Mouse (Mus musculus): Measurements from ENCODE around the gene Sv2a. TPM values are rescaled to one million over a fixed set of nuclear protein-coding genes. Genes with fewer than 3 reads are reported as not detected.

The Sv2a gene
- polyA plus RNA-seq, 1 experiment from 2014 or later: 2.7 TPM

GRCm38 (mm10) chr3:96178427-96178826 is 2.5 kb upstream of the Sv2a start:
- no peak overlapping the region for H3K27ac ChIP-seq
- peaks cover 33% of the 10 kb centered on the region for H3K4me1 ChIP-seq
- 79% methylated on average over 4 of the region's 4 CpGs for WGBS
- no peak overlapping the region for H3K9ac ChIP-seq
- no peaks in the 10 kb centered on the region for H3K9me3 ChIP-seq
- ATAC-seq (ENCODE audit: insufficient number of reproducible peaks, low FRiP score, low TSS enrichment, low read depth): no peak
- H3K27me3 ChIP-seq: no peaks in the 10 kb centered on the region
- peaks cover 49% of the 10 kb centered on the region for H3K36me3 ChIP-seq
- no peak overlapping the region for H3K4me3 ChIP-seq
- H3K4me2 ChIP-seq: no peak overlapping the region

DNA sequence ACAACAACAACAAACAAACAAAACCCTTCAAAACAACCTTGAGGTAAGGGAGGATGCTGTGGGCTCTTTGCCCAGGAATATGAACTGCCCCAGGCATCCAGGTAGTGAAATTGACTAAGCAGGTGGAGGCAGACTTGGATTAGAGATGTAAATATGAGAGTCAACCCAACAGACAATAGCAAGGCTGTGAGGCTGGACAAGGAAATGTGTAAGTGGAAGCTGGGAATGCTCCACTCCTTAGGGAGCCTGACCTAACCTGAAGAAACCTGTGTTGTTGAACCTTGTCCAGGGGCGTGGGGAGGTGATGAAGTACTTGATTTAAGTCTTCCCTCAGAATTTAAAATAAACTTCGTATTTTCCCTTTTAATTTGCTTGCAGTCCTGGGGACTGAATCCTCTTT is 2.0 kb upstream of the Sv2a start:
- no peaks in the 10 kb centered on the region for H3K9me3 ChIP-seq
- peaks cover 29% of the 10 kb centered on the region for H3K4me1 ChIP-seq
- peaks cover 48% of the 10 kb centered on the region for H3K36me3 ChIP-seq
- no peak overlapping the region for H3K4me2 ChIP-seq
- H3K9ac ChIP-seq: no peak overlapping the region
- WGBS: 80% methylated on average over 2 of the region's 2 CpGs
- H3K4me3 ChIP-seq: no peak overlapping the region
- ATAC-seq (ENCODE audit: insufficient number of reproducible peaks, low FRiP score, low TSS enrichment, low read depth): no peak
- H3K27me3 ChIP-seq: no peaks in the 10 kb centered on the region
- no peak overlapping the region for H3K27ac ChIP-seq

GRCm38 (mm10) chr3:96179531-96179930 is 1.4 kb upstream of the Sv2a start:
- Histone ChIP-seq H3K4me2 (no peak overlapping the region), H3K9ac (no peak overlapping the region), H3K36me3 (peaks cover 42% of the 10 kb centered on the region), H3K27ac (no peak overlapping the region), H3K27me3 (no peaks in the 10 kb centered on the region), H3K4me3 (no peak overlapping the region), H3K9me3 (no peaks in the 10 kb centered on the region), H3K4me1 (peaks cover 27% of the 10 kb centered on the region)
- 54% methylated on average over 4 of the region's 4 CpGs for WGBS
- ATAC-seq (ENCODE audit: insufficient number of reproducible peaks, low FRiP score, low TSS enrichment, low read depth): no peak

GRCm38 (mm10) chr3:96181510-96182381 is 795 bp downstream of the Sv2a start:
- Histone ChIP-seq H3K27me3 (no peaks in the 10 kb centered on the region), H3K4me2 (peak overlapping the region; percentile 84), H3K36me3 (peaks cover 22% of the 10 kb centered on the region), H3K9ac (no peak overlapping the region), H3K27ac (no peak overlapping the region), H3K4me3 (peak overlapping the region; percentile 50), H3K9me3 (no peaks in the 10 kb centered on the region), H3K4me1 (peaks cover 25% of the 10 kb centered on the region)
- no peak for ATAC-seq (ENCODE audit: insufficient number of reproducible peaks, low FRiP score, low TSS enrichment, low read depth)
- 25% methylated on average over 12 of the region's 12 CpGs for WGBS

DNA sequence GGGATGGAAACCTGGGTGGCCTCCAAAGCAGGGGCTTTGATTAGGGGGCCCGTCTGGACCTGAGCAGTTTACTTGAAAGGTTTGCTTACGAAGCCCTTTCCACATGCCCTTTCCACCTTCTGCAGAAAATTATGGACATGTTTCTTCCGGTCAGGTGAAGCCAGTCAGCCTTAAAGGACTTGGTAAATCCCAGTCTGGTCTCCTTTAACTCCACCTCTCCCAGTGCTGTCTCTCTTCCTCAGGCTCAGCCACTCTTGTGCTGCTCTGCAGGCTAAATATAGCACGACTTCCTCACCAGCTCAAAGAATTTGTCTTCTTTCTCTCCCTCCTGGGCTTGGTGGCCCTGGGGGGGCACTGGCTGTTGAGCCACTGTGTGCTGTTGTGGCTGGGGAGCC is 1.4 kb downstream of the Sv2a start:
- no peak overlapping the region for H3K27ac ChIP-seq
- no peaks in the 10 kb centered on the region for H3K27me3 ChIP-seq
- 27% methylated on average over 4 of the region's 4 CpGs for WGBS
- ATAC-seq (ENCODE audit: insufficient number of reproducible peaks, low FRiP score, low TSS enrichment, low read depth): no peak
- H3K4me1 ChIP-seq: peaks cover 25% of the 10 kb centered on the region
- no peak overlapping the region for H3K4me3 ChIP-seq
- H3K4me2 ChIP-seq: peak overlapping the region; percentile 84; the same call in 1 of the 2 replicates
- no peaks in the 10 kb centered on the region for H3K9me3 ChIP-seq
- H3K36me3 ChIP-seq: peaks cover 18% of the 10 kb centered on the region
- no peak overlapping the region for H3K9ac ChIP-seq

GRCm38 (mm10) chr3:96192977-96193376 is 12.0 kb downstream of the Sv2a start:
- H3K36me3 ChIP-seq: 0 out of 2 replicates have a peak, but pooled peaks cover 4% of the 10 kb centered on the region
- no peaks in the 10 kb centered on the region for H3K9me3 ChIP-seq
- no peak overlapping the region for H3K4me2 ChIP-seq
- WGBS: 51% methylated on average over 12 of the region's 12 CpGs
- no peak for ATAC-seq (ENCODE audit: insufficient number of reproducible peaks, low FRiP score, low TSS enrichment, low read depth)
- no peaks in the 10 kb centered on the region for H3K27me3 ChIP-seq
- H3K9ac ChIP-seq: no peak overlapping the region
- H3K27ac ChIP-seq: no peak overlapping the region
- H3K4me1 ChIP-seq: peaks cover 11% of the 10 kb centered on the region
- H3K4me3 ChIP-seq: no peak overlapping the region

DNA sequence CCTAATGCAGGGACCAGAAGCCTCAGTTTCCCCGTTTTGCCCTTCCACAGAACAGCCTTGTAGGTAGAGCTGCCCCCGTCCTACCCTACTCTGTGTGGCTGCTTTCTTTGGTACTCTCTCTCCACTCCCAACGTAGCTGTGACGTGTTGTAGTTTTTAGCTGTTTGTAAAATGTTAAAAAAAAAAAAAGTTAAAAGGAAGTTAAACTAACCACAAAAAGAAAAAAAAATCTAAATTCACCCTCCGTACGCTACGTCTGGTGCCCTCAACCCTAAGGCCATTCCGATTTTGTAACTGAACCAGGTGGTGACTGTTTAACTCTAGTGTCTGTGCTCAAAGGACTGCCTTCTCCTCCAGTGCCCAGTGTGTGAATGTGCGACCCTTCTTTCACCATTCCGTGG is 14.0 kb downstream of the Sv2a start:
- Histone ChIP-seq H3K36me3 (0 out of 2 replicates have a peak, but pooled peaks cover 1% of the 10 kb centered on the region), H3K9ac (no peak overlapping the region), H3K4me1 (peaks cover 15% of the 10 kb centered on the region), H3K27ac (no peak overlapping the region), H3K27me3 (no peaks in the 10 kb centered on the region), H3K9me3 (no peaks in the 10 kb centered on the region), H3K4me2 (no peak overlapping the region), H3K4me3 (no peak overlapping the region)
- WGBS: 77% methylated on average over 10 of the region's 10 CpGs
- no peak for ATAC-seq (ENCODE audit: insufficient number of reproducible peaks, low FRiP score, low TSS enrichment, low read depth)

DNA sequence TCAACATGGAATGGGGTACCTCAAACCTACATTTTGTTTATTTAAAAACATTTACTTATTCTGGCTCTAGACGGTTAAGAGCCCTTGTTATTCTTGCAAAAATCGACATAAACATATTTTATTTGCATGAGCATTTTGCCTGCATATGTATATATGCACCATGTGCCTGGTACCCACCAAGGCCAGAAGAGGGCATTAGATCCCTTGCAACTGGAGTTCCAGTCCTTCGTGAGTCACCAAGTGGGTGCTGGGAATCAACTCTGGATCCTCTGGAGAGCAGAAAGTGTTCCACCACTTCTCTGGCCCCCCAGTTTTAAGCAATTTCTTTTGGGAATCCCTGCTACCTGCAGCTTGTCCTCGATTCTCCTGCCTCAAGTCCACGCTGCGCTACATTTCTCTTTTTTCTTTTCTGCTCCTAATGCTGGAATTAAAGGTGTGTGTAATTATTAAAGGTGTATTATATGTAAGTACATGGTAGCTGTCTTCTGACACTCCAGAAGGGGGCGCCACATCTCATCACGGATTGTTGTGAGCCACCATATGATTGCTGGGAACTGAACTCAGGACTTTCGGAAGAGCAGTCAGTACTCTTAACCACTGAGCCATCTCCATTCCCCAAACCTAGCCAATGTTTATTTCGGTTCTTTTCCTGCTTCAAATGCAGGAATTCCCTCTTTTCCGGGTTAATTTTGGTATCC is 14.8 kb downstream of the Sv2a start:
- Histone ChIP-seq H3K9ac (no peak overlapping the region), H3K4me3 (no peak overlapping the region), H3K4me2 (no peak overlapping the region), H3K27ac (no peak overlapping the region), H3K27me3 (no peaks in the 10 kb centered on the region), H3K4me1 (peaks cover 15% of the 10 kb centered on the region), H3K9me3 (no peaks in the 10 kb centered on the region), H3K36me3 (no peaks in the 10 kb centered on the region)
- 94% methylated on average over 11 of the region's 11 CpGs for WGBS
- no peak for ATAC-seq (ENCODE audit: insufficient number of reproducible peaks, low FRiP score, low TSS enrichment, low read depth)

GRCm38 (mm10) chr3:96196437-96197128 is 15.6 kb downstream of the Sv2a start:
- peak overlapping the region; percentile 98 for H3K4me2 ChIP-seq
- 16% methylated on average over 27 of the region's 27 CpGs for WGBS
- H3K4me1 ChIP-seq: peaks cover 15% of the 10 kb centered on the region
- no peaks in the 10 kb centered on the region for H3K27me3 ChIP-seq
- H3K27ac ChIP-seq: peak overlapping the region; percentile 97
- H3K9me3 ChIP-seq: no peaks in the 10 kb centered on the region
- peak overlapping the region; percentile 70 for H3K9ac ChIP-seq
- H3K4me3 ChIP-seq: peak overlapping the region; percentile 67
- ATAC-seq (ENCODE audit: insufficient number of reproducible peaks, low FRiP score, low TSS enrichment, low read depth): peak; percentile 40; the same call in 1 of the 2 replicates
- H3K36me3 ChIP-seq: no peaks in the 10 kb centered on the region

DNA sequence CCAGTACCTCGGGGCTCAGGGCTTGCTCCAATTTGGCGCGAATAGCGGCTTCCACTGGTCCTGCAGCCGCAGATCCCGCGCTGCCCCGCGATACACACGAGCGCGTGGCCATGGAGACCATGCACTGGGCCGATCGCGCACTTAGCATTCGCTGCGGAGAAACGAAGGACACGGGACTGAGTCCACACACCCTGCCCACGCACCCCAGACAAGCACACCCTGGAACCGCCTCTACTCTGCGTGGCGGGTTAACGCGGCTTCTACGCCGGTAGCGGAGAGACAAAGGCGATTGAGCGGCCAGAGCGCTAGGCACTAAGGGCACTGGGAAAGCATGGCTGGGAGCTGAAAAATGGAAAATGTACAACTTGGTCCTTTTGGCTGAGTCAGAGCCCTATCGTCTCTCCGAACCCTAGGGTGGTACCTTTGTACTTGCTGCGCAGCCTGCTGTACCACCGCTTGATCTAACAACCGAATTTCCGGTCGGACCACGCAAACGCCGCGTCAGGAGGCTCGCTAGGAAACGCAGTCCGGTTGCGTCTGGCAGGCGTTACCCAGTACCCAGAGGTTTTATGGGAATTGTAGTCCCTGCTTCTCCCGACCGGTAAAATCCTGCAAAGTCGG is 16.3 kb downstream of the Sv2a start:
- Histone ChIP-seq H3K4me3 (peak overlapping the region; percentile 67), H3K4me1 (peaks cover 15% of the 10 kb centered on the region), H3K4me2 (peak overlapping the region; percentile 98), H3K27ac (peak overlapping the region; percentile 97), H3K36me3 (no peaks in the 10 kb centered on the region), H3K9ac (peak overlapping the region; percentile 70), H3K9me3 (no peaks in the 10 kb centered on the region), H3K27me3 (no peaks in the 10 kb centered on the region)
- peak; percentile 90 for ATAC-seq (ENCODE audit: insufficient number of reproducible peaks, low FRiP score, low TSS enrichment, low read depth)
- WGBS: 0% methylated on average over 50 of the region's 50 CpGs

DNA sequence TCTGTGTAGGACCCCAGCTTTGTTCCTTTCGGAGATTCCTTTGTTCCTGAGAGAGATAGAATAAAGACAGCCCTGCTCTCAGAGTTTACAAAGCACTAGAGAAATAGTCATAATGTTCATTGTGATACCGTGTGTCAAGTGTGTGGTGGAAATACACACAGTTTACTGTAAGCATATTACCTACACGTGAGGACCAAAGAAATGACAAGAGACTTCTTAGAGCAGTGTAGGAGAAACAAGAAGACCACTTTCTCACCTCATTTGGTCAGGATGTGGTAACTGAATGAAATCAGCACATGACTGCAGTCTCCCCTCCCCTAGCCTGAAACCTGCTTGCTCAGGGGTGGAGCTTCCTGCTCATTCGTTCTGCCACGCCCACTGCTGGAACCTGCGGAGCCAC is 17.2 kb downstream of the Sv2a start:
- no peak for ATAC-seq (ENCODE audit: insufficient number of reproducible peaks, low FRiP score, low TSS enrichment, low read depth)
- 5% methylated on average over 6 of the region's 6 CpGs for WGBS

More for the DNA sequence above, 17.2 kb downstream of the Sv2a start:
- Histone ChIP-seq H3K27me3 (no peaks in the 10 kb centered on the region), H3K27ac (peak overlapping the region; percentile 28; the same call in 1 of the 2 replicates), H3K4me1 (peaks cover 15% of the 10 kb centered on the region), H3K4me2 (peak overlapping the region; percentile 98), H3K36me3 (no peaks in the 10 kb centered on the region), H3K9ac (0 out of 2 replicates have a peak overlapping the region, but pooled peaks have one; percentile 1), H3K9me3 (no peaks in the 10 kb centered on the region), H3K4me3 (peak overlapping the region; percentile 67)
